Mouse (Mus musculus) stomach, embryonic 16.5 days (tissue): ENCODE results near the gene Gm13271. TPM values are rescaled to one million over a fixed set of nuclear protein-coding genes. Genes with fewer than 3 reads are reported as not detected.
"Not testable (repeated sequence)": the region's sequence is repeated elsewhere in the genome, so short reads cannot be mapped to it uniquely, and the experiment has no call there.

ENCODE experiments used
- ATAC-seq: fragments of 200-750 bp; cut with Nextera tagmentation; 2 replicates; pipeline ENCODE4 v1.8.0; 2017; ENCODE audit warnings: moderate number of reproducible peaks, moderate TSS enrichment; ENCODE audit not compliant: insufficient read depth, low FRiP score
- H3K27ac ChIP-seq: fragments of 300-500 bp; sonication (generic); 2 replicates; pipeline ENCODE4 v1.5.1; 2014; ENCODE audit warnings: low read length
- H3K27me3 ChIP-seq: fragments of 300-500 bp; sonication (generic); 2 replicates; pipeline ENCODE4 v1.6.1; 2014; ENCODE audit warnings: low read length, control low read depth, mixed read lengths; ENCODE audit not compliant: control insufficient read depth, insufficient read depth
- H3K36me3 ChIP-seq: fragments of 300-500 bp; sonication (generic); 2 replicates; pipeline ENCODE4 v1.6.1; 2014; ENCODE audit warnings: low read length; ENCODE audit not compliant: control insufficient read depth, insufficient read depth
- H3K4me1 ChIP-seq: fragments of 300-500 bp; sonication (generic); 2 replicates; pipeline ENCODE4 v1.6.1; 2014; ENCODE audit warnings: low read length, control low read depth, mixed read lengths; ENCODE audit not compliant: control insufficient read depth, insufficient read depth
- H3K4me2 ChIP-seq: fragments of 300-500 bp; sonication (generic); 2 replicates; pipeline ENCODE4 v1.6.1; 2014; ENCODE audit warnings: low read depth, low read length, mixed read lengths
- H3K4me3 ChIP-seq: fragments of 300-500 bp; sonication (generic); replicated peaks from 2 replicates; pipeline ENCODE4 v1.5.1; 2014; ENCODE audit warnings: mild to moderate bottlenecking, low read length
- H3K9ac ChIP-seq: fragments of 300-500 bp; sonication (generic); 2 replicates; pipeline ENCODE4 v1.6.1; 2014; ENCODE audit warnings: low read length
- H3K9me3 ChIP-seq: fragments of 300-500 bp; sonication (generic); replicated peaks from 2 replicates; pipeline ENCODE4 v1.6.1; 2016; ENCODE audit warnings: low read length, control low read depth; ENCODE audit not compliant: control insufficient read depth
- WGBS: fragments of 180-500 bp; shearing (Covaris S2); extraction: QIAGEN DNeasy Blood & Tissue Kit; methylation state at CpG from one replicate; pipeline ENCODE4 v1.1.7; 2014; 5-methylcytosine and 5-hydroxymethylcytosine counted together
- polyA plus RNA-seq: library from polyadenylated mRNA; unstranded; fragments of >200 nt; fragmentation: Nextera tagmentation; extraction: Ambion mirVana; gene quantifications from 2 replicates; pipeline ENCODE4 v1.2.1, GENCODE M21; 2015

The Gm13271 gene
- polyA plus RNA-seq, 1 experiment from 2014 or later = not detected

DNA sequence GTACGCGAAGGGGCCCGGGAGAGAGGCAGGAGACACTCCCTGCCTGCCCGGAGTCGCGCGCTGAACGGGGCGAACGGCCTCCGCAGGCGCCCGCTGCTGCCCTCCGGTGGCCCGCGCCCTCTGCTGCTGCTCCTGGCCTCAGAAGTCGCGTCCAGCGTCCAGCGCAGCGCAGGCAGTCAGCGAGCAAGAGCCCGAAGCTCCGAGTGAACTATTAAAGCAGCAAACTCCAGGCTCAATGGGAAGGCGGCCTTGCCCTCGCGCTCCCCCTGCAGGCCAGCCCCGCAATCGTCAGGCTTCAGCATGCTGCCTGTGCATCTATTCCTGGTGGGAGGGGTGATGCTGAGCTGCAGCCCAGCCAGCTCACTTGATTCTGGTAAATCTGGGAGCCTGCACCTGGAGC lies 24.9 kb downstream of the Gm13271 start, which contains the start of gene Gm13272:
TSS of gene Gm13272 (plus strand) at position 301 of the 400 bp plus-strand sequence.
- not testable (repeated sequence) for H3K27ac ChIP-seq, H3K4me1 ChIP-seq, ATAC-seq, H3K9ac ChIP-seq, H3K27me3 ChIP-seq, H3K4me3 ChIP-seq, H3K4me2 ChIP-seq, H3K36me3 ChIP-seq, H3K9me3 ChIP-seq
- no CpG with 5 or more reads among the region's 29 CpGs for WGBS

DNA sequence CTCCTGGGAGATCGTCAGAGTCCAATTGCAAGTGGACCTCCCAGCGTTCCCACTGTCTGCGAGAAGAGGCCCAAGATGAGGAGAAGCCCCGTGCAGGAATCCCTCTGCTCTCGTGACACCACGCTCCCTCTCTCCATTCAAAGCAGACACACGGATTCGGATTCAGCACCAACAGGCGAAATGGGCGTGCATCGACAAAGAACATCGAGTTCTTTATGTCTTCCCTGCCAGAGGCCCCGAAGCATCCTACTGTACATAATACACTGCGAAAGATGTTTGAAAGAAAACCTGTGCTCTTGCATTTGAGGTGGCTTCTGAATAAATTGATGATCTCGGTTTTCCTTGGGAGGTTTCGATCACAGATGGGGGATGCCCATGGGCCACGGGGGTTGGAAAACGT lies 25.7 kb downstream of the Gm13271 start:
- not testable (repeated sequence) for H3K9ac ChIP-seq, H3K36me3 ChIP-seq, H3K9me3 ChIP-seq, H3K4me2 ChIP-seq, ATAC-seq, H3K4me3 ChIP-seq, H3K4me1 ChIP-seq, H3K27me3 ChIP-seq, H3K27ac ChIP-seq
- WGBS = 53% methylated on average over 14 of the region's 18 CpGs

DNA sequence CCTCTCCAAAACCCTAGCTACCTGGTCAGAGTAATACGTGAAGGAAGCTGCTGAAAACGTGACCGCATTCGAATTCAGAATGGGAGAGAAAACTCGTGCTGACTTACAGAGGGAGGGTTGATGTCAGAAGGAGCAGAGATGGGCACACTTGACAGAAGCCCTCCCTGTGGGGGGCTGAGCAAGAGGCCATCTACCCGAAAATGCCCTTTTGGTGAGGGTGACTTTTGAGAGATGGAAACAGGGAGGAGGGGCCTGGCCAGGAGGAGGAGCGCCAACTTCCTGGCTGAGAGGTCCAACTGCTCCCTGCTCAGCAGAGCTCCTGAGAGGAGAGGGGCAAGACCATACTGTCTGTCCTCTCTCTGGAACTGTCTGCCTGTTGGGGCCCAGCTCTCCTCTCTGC lies 27.2 kb downstream of the Gm13271 start, which contains the start of gene Ifnz:
TSS of gene Ifnz (plus strand) at position 301 of the 400 bp plus-strand sequence.
- H3K36me3 ChIP-seq, H3K27me3 ChIP-seq, H3K9me3 ChIP-seq, H3K4me1 ChIP-seq, ATAC-seq, H3K27ac ChIP-seq, H3K9ac ChIP-seq: not testable (repeated sequence)
- WGBS = 9% methylated on average over 2 of the region's 7 CpGs
- Histone ChIP-seq H3K4me2 (peak within 1 kb of the TSS; percentile 40), H3K4me3 (0 out of 2 replicates have a peak within 1 kb of the TSS, but pooled peaks have one; percentile 22)

DNA sequence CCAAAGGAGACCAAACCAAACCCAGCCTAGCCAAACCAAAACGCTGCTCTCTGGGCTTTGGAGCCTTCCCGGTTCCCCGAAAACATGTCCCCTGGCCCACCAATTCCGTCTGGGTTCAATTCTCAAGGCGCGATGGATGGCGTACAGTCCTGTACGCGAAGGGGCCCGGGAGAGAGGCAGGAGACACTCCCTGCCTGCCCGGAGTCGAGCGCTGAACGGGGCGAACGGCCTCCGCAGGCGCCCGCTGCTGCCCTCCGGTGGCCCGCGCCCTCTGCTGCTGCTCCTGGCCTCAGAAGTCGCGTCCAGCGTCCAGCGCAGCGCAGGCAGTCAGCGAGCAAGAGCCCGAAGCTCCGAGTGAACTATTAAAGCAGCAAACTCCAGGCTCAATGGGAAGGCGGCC lies 27.7 kb downstream of the Gm13271 start:
- not testable (repeated sequence) for H3K9me3 ChIP-seq, H3K9ac ChIP-seq, ATAC-seq, H3K27me3 ChIP-seq, H3K27ac ChIP-seq, H3K4me1 ChIP-seq, H3K36me3 ChIP-seq
- 0% methylated on average over 3 of the region's 31 CpGs for WGBS
- 0 out of 2 replicates have a peak overlapping the region, but pooled peaks have one; percentile 22 for H3K4me3 ChIP-seq
- peak overlapping the region; percentile 40 for H3K4me2 ChIP-seq

DNA sequence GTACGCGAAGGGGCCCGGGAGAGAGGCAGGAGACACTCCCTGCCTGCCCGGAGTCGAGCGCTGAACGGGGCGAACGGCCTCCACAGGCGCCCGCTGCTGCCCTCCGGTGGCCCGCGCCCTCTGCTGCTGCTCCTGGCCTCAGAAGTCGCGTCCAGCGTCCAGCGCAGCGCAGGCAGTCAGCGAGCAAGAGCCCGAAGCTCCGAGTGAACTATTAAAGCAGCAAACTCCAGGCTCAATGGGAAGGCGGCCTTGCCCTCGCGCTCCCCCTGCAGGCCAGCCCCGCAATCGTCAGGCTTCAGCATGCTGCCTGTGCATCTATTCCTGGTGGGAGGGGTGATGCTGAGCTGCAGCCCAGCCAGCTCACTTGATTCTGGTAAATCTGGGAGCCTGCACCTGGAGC lies 30.7 kb downstream of the Gm13271 start, which contains the start of gene Gm13276:
TSS of gene Gm13276 (plus strand) at position 301 of the 400 bp plus-strand sequence.
- no CpG with 5 or more reads among the region's 27 CpGs for WGBS
- not testable (repeated sequence) for H3K9ac ChIP-seq, H3K4me1 ChIP-seq, H3K9me3 ChIP-seq, H3K4me2 ChIP-seq, H3K27ac ChIP-seq, H3K36me3 ChIP-seq, ATAC-seq, H3K4me3 ChIP-seq, H3K27me3 ChIP-seq

DNA sequence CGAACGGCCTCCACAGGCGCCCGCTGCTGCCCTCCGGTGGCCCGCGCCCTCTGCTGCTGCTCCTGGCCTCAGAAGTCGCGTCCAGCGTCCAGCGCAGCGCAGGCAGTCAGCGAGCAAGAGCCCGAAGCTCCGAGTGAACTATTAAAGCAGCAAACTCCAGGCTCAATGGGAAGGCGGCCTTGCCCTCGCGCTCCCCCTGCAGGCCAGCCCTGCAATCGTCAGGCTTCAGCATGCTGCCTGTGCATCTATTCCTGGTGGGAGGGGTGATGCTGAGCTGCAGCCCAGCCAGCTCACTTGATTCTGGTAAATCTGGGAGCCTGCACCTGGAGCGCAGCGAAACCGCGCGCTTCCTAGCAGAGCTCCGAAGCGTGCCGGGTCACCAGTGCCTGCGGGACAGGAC lies 33.7 kb downstream of the Gm13271 start, which contains the start of gene Gm13277:
TSS of gene Gm13277 (plus strand) at position 231 of the 400 bp plus-strand sequence.
- H3K36me3 ChIP-seq, H3K9ac ChIP-seq, H3K4me1 ChIP-seq, H3K27me3 ChIP-seq, ATAC-seq, H3K9me3 ChIP-seq, H3K27ac ChIP-seq, H3K4me2 ChIP-seq, H3K4me3 ChIP-seq: not testable (repeated sequence)
- 0% methylated on average over 3 of the region's 28 CpGs for WGBS

DNA sequence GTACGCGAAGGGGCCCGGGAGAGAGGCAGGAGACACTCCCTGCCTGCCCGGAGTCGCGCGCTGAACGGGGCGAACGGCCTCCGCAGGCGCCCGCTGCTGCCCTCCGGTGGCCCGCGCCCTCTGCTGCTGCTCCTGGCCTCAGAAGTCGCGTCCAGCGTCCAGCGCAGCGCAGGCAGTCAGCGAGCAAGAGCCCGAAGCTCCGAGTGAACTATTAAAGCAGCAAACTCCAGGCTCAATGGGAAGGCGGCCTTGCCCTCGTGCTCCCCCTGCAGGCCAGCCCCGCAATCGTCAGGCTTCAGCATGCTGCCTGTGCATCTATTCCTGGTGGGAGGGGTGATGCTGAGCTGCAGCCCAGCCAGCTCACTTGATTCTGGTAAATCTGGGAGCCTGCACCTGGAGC lies 36.6 kb downstream of the Gm13271 start, which contains the start of gene Gm13278:
TSS of gene Gm13278 (plus strand) at position 301 of the 400 bp plus-strand sequence.
- H3K27me3 ChIP-seq, H3K27ac ChIP-seq, H3K9me3 ChIP-seq, H3K36me3 ChIP-seq, ATAC-seq, H3K9ac ChIP-seq, H3K4me1 ChIP-seq, H3K4me3 ChIP-seq, H3K4me2 ChIP-seq: not testable (repeated sequence)
- no CpG with 5 or more reads among the region's 28 CpGs for WGBS

DNA sequence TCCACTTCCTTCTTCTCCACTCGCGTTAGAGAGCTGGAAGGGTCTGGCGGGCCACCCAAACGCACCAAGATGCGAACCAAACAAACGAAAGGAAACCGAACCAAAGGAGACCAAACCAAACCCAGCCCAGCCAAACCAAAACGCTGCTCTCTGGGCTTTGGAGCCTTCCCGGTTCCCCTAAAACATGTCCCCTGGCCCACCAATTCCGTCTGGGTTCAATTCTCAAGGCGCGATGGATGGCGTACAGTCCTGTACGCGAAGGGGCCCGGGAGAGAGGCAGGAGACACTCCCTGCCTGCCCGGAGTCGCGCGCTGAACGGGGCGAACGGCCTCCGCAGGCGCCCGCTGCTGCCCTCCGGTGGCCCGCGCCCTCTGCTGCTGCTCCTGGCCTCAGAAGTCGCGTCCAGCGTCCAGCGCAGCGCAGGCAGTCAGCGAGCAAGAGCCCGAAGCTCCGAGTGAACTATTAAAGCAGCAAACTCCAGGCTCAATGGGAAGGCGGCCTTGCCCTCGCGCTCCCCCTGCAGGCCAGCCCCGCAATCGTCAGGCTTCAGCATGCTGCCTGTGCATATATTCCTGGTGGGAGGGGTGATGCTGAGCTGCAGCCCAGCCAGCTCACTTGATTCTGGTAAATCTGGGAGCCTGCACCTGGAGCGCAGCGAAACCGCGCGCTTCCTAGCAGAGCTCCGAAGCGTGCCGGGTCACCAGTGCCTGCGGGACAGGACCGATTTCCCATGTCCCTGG lies 39.4 kb downstream of the Gm13271 start, which contains the start of gene Gm13275:
TSS of gene Gm13275 (plus strand) at position 552 of the 740 bp plus-strand sequence.
- not testable (repeated sequence) for ATAC-seq
- WGBS = 2% methylated on average over 9 of the region's 52 CpGs

DNA sequence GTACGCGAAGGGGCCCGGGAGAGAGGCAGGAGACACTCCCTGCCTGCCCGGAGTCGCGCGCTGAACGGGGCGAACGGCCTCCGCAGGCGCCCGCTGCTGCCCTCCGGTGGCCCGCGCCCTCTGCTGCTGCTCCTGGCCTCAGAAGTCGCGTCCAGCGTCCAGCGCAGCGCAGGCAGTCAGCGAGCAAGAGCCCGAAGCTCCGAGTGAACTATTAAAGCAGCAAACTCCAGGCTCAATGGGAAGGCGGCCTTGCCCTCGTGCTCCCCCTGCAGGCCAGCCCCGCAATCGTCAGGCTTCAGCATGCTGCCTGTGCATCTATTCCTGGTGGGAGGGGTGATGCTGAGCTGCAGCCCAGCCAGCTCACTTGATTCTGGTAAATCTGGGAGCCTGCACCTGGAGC lies 42.4 kb downstream of the Gm13271 start, which contains the start of gene Gm13279:
TSS of gene Gm13279 (plus strand) at position 301 of the 400 bp plus-strand sequence.
- not testable (repeated sequence) for H3K4me3 ChIP-seq, H3K9ac ChIP-seq, H3K9me3 ChIP-seq, H3K36me3 ChIP-seq, H3K27me3 ChIP-seq, H3K4me2 ChIP-seq, H3K4me1 ChIP-seq, H3K27ac ChIP-seq, ATAC-seq
- no CpG with 5 or more reads among the region's 28 CpGs for WGBS

More for the DNA sequence above, 39.4 kb downstream of the Gm13271 start, which contains the start of gene Gm13275:
- not testable (repeated sequence) for H3K9me3 ChIP-seq, H3K36me3 ChIP-seq, H3K9ac ChIP-seq, H3K4me2 ChIP-seq, H3K4me3 ChIP-seq, H3K27me3 ChIP-seq, H3K27ac ChIP-seq, H3K4me1 ChIP-seq
